Mouse (Mus musculus): ENCODE measurements around the gene Zfp414.
"Not testable (repeated sequence)": the region's sequence is repeated elsewhere in the genome, so short reads cannot be mapped to it uniquely, and the experiment has no call there.

Zfp414 gene

DNA sequence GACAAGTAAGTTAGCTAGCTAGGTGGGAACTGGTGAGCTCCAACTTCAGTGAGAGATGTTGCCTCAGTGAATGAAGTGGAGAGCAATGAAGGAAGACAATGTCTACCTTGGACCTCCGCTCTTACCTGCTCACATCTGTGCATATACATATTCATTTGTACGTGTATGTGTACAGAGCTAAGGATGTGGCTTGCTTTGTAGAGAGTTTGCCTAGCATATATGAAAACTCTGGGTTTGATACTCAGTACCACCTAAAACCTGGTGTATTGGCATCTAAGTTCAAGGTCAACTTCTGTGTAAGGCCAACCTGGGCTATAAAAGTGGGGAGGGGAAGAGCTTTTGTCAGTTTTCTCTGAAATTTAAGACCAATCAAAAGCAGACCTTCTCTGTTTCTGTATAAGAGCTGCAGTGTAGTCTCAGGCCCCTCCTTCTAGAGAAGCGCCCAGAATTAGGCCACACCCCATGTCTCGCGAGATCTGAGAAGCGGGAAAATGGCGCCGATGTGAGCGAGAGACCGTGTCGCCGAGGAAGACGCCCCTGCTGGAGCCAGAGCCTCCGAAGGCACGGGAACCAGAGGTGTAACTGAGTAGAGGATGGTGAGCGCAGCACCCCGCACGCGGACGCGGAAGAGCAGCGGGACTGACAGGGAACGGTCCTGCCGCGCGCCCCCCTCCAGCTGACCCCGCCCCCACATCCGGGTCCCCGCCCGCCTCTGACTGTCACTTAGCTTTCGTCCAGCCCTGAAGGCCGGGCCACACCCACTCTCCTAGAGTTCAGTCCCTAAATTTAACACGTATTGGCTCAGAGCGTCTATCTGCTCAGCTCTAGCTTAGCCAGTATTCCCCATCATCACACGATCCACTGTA is at the start of gene Zfp414:
Gene Zfp414, plus strand, starts transcription at position 470 of the 866 bp plus-strand sequence.
- DNase-seq (ENCODE audit: low read depth, low spot score), result peak; percentile 94

DNA sequence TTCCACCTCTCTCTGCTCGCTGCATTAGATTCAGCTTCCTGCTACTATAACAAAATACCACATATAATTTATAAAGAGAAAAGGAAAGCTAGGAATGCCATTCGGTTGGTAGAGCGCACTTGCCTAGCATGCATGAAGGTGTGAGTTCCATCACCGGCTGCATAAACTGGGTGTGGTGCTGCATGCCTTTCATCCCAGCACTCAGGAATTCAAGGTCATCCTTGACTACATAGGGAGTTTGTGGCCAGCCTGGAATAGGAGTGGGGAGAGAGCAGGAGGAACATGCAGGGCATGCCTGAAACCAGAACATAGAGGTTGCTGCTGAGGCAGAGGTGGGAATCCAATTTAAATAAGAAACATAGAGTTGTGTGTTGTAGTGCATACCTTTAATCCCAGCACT is 44.8 kb upstream of the Zfp414 start:
- DNase-seq (ENCODE audit: low read depth, low spot score), result no peak

DNA sequence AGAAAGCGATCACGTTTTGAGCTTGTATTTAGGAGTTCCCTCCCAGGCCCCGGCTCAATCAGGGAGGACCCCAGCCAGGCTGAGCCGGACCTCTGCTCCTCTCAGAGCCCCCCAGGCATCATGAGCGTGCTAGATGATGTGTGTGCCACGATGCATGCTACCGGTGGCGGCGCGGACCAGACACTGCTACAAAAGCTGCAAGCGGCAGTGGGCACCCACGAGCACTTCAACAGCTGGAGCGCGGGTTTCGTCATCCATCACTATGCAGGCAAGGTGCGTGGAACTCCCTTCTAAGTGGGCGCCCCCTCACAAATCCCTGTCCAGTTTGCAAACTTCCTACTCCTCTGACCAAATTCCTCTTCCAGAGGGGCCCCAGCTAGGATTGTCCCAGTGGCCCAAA is 42.9 kb upstream of the Zfp414 start:
- DNase-seq (ENCODE audit: low read depth, low spot score), result no peak

DNA sequence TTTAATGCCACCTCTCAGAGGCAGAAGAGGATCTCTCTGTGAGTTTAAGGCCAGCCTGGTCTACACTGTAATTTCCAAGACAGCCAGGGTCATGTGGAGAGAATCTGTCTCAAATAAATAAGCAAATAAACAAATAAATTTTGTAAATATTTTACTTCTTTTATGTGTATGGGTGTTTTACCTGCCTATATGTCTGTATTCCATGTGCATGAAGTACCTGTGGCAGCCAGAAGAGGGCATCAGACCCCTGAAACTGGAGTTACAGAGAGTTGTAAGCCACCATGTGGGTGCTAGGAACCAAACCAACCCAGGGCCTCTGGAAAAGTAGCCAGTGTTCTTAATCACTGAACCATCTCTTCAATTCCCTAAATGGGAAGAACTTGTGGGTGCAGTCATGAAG is 31.6 kb upstream of the Zfp414 start:
- DNase-seq (ENCODE audit: low read depth, low spot score), result no peak

DNA sequence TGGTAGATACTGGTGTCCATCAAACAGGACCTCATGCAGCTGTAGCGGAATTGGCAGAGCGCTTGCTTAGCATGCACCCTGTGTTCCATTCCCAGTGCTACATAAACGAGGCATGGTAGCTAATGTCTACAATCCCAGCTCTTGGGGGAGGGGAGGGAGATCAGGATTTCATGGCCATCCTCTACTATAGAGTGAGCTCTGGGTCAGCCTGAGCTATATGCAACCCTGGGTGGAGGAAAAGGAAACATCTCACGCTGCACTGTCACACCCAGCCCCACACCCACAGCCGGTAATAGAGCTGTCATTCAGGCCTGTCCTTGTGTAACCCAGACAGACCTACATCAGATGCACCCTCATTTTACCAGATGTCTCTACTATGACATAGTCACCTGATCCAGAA is 30.4 kb upstream of the Zfp414 start:
- no peak for DNase-seq (ENCODE audit: low read depth, low spot score)

DNA sequence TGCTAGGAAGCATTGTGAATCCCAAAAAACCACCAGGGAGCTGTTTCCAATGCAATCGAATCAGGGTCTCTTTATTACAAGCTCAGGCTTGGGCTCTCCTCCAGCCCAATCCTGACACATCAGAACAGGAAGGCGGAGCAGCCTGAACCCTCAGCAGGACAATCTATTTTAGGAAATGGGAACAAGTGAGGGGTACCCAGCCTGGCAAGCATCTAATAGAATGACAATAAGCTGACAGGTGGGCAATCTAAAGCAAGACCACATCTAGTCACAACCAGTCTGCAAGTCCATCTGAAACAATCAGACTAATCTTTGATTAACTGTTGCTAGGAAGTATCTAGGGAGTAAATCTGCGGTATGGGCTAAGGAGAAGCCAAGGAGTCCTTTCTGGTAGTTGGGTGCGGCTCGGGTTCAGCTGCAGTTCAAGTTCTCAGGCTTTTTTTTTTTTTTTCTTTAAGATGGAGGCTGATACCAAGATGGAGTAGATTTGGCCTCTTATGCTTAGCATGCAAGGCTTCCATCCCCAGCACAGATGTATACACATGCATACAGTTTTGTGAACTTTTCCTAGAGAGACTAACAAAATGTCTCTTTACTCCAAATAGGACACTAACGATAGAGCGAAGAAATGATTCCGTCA is 28.9 kb upstream of the Zfp414 start:
- DNase-seq (ENCODE audit: low read depth, low spot score), result no peak

DNA sequence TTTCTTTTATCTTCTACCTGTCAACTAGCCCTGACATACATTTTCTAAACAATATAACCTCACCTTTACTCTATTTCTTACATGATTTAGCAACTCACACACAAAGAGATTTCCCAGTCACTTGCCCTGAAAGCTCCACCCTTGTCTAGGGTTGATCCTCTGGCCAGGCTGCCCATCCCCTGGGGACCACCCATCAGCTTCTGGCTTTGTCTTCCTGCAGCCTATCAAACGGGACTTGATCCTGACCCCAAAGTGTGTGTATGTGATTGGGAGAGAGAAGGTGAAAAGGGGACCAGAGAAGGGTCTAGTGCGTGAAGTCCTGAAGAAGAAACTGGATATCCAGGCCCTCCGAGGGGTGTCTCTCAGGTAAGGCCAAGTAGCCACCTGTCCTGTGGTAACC is 28.1 kb upstream of the Zfp414 start:
- no peak for DNase-seq (ENCODE audit: low read depth, low spot score)

DNA sequence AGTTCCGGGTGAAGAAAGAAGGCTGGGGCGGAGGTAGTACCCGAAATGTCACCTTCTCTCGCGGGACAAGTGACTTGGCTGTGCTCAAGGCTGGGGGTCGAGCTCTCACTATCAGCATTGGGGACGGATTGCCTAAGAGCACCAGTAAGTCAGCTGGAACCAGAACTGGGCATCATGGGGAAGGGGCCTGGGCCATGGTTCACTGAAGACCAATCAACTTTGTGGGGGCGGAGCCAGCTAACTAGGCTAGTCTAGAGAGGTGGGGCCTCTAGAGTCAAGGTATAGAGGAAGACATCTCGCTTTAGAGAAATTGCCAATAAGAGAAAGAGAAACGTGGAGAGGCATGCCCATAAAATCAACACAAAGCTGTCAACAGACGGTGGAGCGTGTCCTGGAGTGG is 26.9 kb upstream of the Zfp414 start:
- DNase-seq (ENCODE audit: low read depth, low spot score), result no peak

DNA sequence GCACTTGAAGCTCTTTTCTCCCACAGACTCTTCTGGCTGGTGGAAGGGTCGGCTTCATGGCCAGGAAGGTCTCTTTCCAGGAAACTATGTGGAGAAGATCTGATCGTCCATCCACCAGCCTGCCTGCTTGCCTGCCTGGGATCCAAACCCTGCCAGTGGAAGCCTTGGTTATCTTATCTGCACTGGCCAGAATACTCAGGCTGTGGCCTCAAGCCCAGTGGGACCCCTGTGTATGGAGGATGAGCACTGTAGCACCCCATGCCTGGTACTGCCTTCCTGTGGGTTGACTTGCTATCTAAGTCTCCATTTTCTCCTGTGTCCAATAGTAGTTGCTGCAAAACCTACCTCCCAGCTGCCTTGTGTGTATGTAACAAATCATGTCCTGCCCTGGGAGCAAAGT is 21.6 kb upstream of the Zfp414 start:
- DNase-seq (ENCODE audit: low read depth, low spot score), result no peak

DNA sequence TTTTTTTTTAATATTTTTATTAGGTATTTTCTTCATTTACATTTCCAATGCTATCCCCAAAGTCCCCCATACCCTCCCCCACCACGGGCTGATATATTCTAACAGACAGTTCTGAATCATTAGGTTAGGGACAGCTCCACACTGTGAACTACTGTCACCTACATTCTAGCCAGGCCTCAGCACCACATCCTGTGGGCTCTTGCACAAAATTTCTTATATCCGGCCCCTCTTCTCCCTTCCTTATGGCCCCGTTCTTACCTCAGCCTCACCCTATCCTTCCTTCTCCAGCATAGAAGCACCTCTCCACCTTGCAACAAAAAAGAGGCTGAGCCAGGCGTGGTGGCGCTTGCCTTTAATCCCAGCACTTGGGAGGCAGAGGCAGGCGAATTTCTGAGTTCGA is 18.3 kb upstream of the Zfp414 start:
- no peak for DNase-seq (ENCODE audit: low read depth, low spot score)

DNA sequence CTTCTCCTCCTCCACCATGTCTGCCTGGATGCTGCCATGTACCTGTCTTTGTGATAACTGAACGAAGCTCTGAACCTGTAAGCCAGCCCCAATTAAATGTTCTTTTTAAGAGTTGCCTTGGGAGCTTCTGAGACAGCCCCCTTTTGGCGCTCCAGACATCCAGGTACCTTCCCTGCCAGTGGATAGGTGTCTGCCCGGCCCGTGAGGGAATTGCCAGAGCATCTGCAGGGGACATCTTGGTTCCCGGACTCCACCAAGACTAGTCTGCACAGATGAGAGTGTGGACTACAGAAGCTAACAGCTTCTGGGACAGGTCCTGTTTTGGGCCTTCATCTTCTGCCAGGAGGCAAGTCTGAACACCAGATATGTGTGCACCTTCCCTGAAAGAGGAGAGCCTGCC is 15.2 kb upstream of the Zfp414 start:
- not testable (repeated sequence) for DNase-seq (ENCODE audit: low read depth, low spot score)

DNA sequence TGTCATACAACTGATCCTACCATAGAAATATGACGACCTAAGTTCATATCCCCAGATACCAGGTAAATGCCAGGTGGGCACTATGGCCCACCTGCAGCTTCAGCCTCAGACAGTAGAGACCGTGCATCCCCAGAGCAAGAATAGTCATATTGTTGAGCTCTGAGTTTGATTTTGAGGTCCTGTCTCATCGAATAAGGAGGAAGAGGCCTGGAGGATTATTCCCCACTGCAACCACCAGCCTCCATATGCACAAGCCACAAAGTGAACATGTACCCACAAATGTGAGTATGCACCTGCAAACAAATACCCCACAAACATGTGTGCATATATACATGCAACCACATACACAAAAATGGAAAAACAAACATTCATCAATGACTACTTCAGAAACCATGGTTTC is 1.6 kb upstream of the Zfp414 start:
- no peak for DNase-seq (ENCODE audit: low read depth, low spot score)

DNA sequence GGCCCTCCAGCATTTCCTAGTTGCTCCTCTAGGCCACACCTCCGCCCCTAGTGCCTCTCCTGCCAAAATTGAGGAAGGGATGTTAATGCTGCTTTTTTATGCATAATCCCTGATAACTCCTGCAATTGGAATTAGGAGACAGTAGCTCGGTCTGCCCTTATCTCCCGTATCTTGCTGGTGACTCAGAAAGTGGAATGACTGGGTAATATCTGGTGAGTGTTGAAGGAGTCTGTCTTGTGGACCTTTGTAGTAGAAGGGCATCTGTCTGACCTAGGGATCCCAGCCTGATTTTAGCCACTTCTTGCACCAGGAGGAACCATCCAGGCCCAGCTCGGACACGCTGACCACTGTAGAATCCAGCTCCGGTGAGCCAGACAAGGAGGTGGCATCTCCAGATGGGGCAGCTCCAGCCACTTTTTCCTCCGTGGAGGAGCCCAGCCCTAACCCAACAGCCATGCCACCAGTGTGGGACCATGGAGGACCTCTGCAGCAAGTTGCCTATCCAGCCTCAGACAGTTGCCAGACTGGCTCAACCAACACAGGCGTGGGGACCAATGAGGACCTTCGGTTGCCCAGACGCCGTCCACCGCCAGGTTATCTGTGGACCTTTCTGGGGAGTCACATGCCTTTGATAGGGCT is 716 bp downstream of the Zfp414 start:
- no peak for DNase-seq (ENCODE audit: low read depth, low spot score)

DNA sequence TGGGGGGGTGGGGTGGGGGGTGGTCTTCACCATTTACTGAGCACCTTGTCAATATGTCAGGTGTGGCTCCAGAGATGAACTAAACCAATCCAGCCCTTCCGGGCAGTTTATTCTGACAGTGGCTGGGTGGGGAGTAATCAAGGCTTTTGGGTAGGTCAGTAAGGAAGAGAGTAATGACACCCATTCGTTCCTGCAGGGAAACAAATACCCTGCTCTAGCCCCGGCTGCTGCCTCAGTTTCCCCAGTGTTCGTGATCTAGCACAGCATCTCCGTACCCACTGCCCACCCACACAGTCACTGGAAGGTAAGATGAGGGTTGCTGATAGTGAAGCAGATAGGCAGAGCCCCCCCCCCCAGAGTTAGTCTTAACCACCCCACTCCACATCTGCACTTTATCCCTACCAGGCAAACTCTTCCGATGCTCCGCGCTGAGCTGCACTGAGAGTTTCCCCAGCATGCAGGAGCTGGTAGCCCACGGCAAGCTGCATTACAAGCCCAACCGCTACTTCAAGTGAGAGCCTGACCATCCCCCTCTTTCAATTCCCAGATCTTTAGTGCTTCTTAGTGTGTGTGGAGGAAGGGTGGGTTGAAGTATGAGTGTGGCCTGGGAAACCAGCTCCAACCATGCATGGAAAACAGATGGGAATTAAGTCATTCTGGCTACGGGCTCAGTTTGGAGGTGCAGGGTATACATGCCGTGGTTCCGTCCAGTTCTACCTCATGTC is 1.4 kb downstream of the Zfp414 start:
- DNase-seq (ENCODE audit: low read depth, low spot score), result no peak

DNA sequence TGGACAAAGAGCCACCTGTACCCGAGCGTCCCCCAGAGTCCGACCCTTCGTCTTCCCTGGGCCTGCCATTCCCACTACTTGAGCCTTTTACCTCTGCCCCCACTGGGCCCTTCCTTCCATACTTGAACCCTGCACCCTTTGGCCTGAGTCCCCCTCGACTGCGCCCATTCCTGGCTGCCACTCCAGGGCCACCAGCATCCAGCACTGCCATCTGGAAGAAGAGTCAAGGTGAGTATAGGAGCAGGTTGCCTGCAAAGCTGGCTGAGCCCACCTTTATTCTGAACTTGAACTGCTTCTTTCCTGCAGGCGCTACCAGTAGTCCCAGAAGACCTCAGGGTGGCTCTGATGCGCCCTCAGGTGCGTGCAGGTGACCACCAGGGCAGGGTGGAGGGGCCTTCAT is 2.3 kb downstream of the Zfp414 start:
- DNase-seq (ENCODE audit: low read depth, low spot score), result no peak

DNA sequence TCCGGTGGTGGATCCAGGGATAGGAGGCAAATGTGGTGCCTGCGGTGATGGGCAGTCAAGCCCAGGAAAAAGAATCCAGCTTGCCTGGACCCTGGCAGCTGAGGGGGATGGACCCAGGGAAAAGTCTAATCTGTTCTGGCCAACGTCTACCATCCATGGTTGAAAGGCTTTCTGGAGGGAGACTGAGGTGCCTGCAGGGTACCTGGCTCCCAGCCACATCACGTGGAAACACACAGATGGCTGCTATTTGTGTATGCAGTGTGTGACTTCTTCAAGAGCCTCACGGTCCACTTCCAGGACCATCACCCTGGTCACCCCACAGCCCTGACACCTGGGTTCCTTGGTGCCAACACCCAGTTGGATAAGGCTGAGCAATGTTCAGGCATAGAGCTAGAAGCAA is 2.9 kb downstream of the Zfp414 start:
- DNase-seq (ENCODE audit: low read depth, low spot score), result no peak

DNA sequence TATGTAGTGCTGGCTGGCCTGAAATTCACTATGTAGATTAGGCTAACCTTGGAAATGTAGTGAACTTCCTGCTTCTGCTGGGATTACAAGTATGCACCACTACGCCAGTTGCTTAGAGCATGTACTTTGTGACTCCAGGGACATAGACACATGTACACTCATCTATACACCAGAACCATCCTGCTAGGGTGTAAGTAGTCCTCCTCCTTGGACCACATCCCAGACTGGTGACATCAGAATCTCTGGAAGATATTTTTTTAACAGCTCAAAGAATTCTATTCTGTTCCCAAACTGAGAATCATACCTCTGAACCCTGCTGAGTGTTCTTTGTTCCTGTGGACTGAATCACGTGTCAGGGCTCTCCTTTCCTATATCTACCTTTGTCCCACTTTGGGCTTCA is 8.1 kb downstream of the Zfp414 start:
- no peak for DNase-seq (ENCODE audit: low read depth, low spot score)

DNA sequence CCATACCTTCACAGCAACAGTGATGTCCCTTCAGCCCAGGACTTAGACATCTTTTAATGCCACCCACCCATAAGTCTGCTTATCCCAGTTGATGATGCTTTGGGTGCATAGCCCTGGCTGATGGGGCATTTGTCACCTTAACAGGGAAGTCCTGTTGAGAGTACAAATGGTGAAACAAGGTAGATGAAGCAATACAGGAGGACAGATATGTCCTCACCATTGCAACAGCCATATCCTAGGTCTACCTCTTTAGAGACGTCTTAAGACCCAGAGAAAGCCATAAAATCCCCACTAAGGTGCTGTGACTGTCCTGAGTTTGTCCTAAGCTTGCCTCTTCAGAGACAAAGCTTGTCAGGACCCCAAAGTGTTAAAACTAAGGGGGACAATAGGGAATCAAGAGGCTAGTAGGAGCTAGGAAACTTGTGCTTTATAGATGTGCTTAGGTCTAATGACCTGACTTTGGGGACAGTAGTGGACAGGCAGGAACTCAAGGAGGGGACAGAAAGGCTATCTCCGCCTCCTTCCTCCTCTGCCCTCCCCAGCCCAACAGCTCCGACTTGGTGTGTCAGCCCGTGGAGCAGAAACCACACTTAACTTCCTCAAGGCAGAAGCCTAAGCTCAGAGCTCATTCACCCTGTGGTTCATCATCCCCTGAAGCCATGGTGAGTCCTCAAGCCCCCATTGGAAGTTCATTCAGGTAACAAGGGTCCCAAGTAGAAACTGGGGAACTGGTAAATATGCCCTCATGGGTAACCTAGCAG is 8.8 kb downstream of the Zfp414 start, which contains the start of gene Pram1:
Gene Pram1, plus strand, starts transcription at position 541 of the 761 bp plus-strand sequence.
- no peak for DNase-seq (ENCODE audit: low read depth, low spot score)

DNA sequence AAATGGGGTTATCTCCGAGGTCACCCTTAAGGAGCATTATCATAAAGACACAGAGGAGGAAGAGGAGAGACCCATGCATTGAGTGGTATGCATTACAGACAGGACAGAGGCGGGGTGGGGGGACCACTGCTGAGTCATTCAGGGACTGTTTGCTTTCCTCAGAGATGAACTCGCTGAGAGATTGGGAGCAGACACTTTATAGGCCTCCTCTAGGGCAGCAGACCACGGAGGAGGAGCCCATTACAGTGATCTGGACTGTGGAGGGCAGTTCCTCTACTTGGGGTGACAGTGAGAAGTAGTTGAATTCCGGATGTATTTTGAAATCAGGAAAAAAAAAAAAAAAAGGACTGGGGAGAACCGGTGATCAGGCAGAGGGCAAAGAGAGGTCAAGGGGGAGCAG is 10.9 kb downstream of the Zfp414 start:
- no peak for DNase-seq (ENCODE audit: low read depth, low spot score)

DNA sequence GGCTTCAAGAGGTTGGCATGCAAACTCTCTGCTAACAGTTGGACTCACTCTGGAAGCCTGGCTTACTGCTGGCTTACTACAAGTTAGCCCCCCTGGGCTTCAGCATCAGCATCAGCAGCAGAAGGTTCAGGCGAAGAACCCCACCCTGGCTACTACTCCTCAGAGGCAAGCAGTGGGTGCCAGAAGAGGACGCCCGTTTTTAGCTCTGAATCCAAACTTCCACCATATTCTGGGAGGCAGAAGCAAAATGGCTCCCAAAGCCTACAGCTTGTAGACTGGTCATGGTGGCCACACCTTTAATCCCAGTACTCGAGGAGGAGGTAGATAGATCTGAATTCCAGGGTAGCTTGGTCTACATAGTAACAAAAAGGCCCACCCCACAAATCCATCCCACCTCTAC is 15.2 kb downstream of the Zfp414 start:
- DNase-seq (ENCODE audit: low read depth, low spot score), result no peak

DNA sequence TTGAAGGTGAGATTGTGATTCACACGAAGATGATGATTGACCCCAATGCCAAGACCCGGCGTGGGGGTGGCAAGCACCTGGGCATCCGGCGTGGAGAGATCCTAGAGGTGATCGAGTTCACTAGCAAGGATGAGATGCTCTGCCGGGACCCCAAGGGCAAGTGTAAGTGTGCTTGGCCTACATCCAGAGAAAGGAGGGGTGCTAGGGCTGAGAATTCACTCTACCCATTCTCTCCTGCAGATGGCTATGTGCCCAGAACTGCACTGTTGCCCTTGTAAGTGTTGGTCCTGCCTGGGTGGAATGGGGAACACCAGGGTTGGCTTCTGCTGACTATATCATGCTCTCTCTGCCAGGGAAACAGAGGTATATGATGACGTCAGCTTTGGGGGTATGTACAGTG is 16.2 kb downstream of the Zfp414 start:
- DNase-seq (ENCODE audit: low read depth, low spot score), result no peak
